Mouse (Mus musculus) neural tube, embryonic 14.5 days (tissue): ENCODE measurements at regions not wholly inside any gene's neighbourhood (a gene's known extent, or its start where the extent isn't known, plus 50 kb on each side); places are given as distances from the start of the nearest gene placed in this dataset.

ENCODE experiments used
- ATAC-seq: fragments of 200-750 bp; cut with Nextera tagmentation; 2 replicates; pipeline ENCODE4 v1.8.0; 2017; ENCODE audit warnings: low read depth, mild to moderate bottlenecking, moderate TSS enrichment, moderate library complexity
- H3K27ac ChIP-seq: fragments of 300-500 bp; sonication (generic); 2 replicates; pipeline ENCODE4 v1.5.1; 2014; ENCODE audit warnings: low read depth, mild to moderate bottlenecking, control low read depth, low read length, moderate library complexity, mixed read lengths
- H3K27me3 ChIP-seq: fragments of 300-500 bp; sonication (generic); 2 replicates; pipeline ENCODE4 v1.6.1; 2014; ENCODE audit warnings: low read length; ENCODE audit not compliant: control insufficient read depth, insufficient read depth
- H3K36me3 ChIP-seq: fragments of 300-500 bp; sonication (generic); 2 replicates; pipeline ENCODE4 v1.6.1; 2014; ENCODE audit warnings: low read length, mixed read lengths; ENCODE audit not compliant: control insufficient read depth, insufficient read depth
- H3K4me1 ChIP-seq: fragments of 300-500 bp; sonication (generic); 2 replicates; pipeline ENCODE4 v1.6.1; 2014; ENCODE audit warnings: low read length; ENCODE audit not compliant: control insufficient read depth, insufficient read depth
- H3K4me2 ChIP-seq: fragments of 300-500 bp; sonication (generic); 2 replicates; pipeline ENCODE4 v1.6.1; 2014; ENCODE audit warnings: mild to moderate bottlenecking, low read depth, low read length, control low read depth
- H3K4me3 ChIP-seq: fragments of 300-500 bp; sonication (generic); 2 replicates; pipeline ENCODE4 v1.5.1; 2014; ENCODE audit warnings: low read depth, low read length, control low read depth, mixed read lengths
- H3K9ac ChIP-seq: fragments of 300-500 bp; sonication (generic); replicated peaks from 2 replicates; pipeline ENCODE4 v1.6.1; 2014; ENCODE audit warnings: low read depth, mild to moderate bottlenecking, control low read depth, low read length, mixed read lengths
- H3K9me3 ChIP-seq: fragments of 300-500 bp; sonication (generic); 2 replicates; pipeline ENCODE4 v1.6.1; 2016; ENCODE audit warnings: low read length; ENCODE audit not compliant: control insufficient read depth
- WGBS: fragments of 180-500 bp; shearing (Covaris S2); extraction: QIAGEN DNeasy Blood & Tissue Kit; methylation state at CpG from one replicate; pipeline ENCODE4 v1.1.7; 2014; 5-methylcytosine and 5-hydroxymethylcytosine counted together

DNA sequence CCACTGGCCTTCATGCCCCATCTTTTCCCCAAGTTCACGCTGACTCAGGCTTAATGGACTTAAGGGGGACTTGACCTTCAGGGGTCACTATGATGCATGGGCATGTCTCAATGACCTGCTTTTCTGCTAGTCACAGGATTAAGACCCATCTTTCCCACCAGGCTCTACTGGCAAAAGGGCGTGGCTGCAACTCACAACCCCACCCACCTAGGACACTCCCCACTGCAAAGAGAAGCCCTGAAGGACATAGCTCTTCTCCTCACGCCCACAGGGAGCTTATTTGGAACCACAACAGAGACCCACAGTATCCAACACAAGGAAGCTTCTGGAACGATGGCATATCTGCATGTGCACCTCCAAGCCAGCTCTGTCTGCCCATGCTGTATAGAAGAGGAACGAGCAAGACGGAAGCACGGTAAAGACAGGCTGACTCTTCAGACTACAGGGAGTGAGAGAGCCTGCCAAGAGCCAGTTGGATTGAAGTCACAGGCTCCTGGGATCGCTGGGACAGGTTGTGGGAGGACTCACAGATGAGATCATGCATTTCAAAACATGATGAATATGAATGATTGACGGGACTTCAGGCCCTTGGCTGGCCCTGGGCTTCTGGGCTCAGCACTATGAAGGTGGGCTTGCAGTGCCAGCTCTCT, 107.3 kb upstream of the Sfswap start:
- H3K36me3 ChIP-seq, result no peaks in the 10 kb centered on the region
- no peaks in the 10 kb centered on the region for H3K27me3 ChIP-seq
- no peak overlapping the region for H3K4me2 ChIP-seq
- no peak for ATAC-seq
- H3K9ac ChIP-seq, result no peak overlapping the region
- no peaks in the 10 kb centered on the region for H3K9me3 ChIP-seq
- 82% methylated on average over 9 of the region's 9 CpGs for WGBS
- no peaks in the 10 kb centered on the region for H3K4me1 ChIP-seq
- H3K4me3 ChIP-seq, result no peak overlapping the region
- H3K27ac ChIP-seq, result no peak overlapping the region

DNA sequence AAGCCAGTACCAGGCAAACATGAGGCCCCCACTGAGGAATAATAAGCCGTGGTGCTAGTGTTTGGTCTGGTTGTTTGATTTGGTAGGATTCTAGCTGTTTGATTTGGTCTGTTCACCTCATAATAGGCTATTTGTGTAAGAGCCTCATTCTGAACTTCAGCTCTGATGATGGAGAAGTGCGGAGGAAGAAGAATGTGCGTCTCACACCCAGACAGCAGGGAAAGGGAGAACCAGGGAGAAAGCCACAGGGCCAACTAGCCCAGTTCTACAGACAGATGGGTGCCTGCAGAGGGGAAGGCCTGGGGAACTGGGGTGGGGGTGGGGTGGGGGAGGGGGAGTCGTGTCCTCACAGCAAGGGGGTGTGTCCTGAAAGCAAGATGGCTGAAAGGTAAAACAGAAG, 106.6 kb upstream of the Sfswap start:
- H3K9me3 ChIP-seq, result no peaks in the 10 kb centered on the region
- no peak overlapping the region for H3K4me2 ChIP-seq
- ATAC-seq, result no peak
- no peaks in the 10 kb centered on the region for H3K27me3 ChIP-seq
- no peak overlapping the region for H3K27ac ChIP-seq
- H3K4me1 ChIP-seq, result no peaks in the 10 kb centered on the region
- no peak overlapping the region for H3K4me3 ChIP-seq
- WGBS, result 84% methylated on average over 3 of the region's 4 CpGs
- H3K36me3 ChIP-seq, result no peaks in the 10 kb centered on the region
- H3K9ac ChIP-seq, result no peak overlapping the region

DNA sequence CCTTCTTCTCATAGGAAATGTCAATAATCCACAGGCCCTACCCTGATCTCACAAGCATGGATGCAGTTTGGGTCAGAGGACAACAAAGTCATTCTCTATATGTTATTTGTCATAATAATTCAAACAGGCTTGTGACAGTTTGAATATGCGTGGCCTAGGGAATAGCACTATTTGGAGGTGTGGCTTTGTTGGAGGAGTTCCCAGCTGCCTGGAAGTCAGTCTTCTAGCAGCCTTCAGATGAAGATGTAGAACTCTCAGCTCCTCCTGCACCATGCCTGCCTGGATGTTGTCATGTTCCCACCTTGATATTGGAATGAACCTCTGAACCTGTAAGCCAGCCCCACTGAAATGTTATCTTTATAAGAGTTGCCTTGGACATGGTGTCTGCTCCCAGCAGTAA, 103.7 kb upstream of the Sfswap start:
- Histone ChIP-seq H3K9ac (no peak overlapping the region), H3K4me1 (no peaks in the 10 kb centered on the region), H3K9me3 (no peaks in the 10 kb centered on the region), H3K27ac (no peak overlapping the region), H3K4me3 (no peak overlapping the region), H3K36me3 (no peaks in the 10 kb centered on the region), H3K4me2 (no peak overlapping the region), H3K27me3 (no peaks in the 10 kb centered on the region)
- ATAC-seq, result no peak
- 86% methylated on average over 1 of the region's 1 CpGs for WGBS

DNA sequence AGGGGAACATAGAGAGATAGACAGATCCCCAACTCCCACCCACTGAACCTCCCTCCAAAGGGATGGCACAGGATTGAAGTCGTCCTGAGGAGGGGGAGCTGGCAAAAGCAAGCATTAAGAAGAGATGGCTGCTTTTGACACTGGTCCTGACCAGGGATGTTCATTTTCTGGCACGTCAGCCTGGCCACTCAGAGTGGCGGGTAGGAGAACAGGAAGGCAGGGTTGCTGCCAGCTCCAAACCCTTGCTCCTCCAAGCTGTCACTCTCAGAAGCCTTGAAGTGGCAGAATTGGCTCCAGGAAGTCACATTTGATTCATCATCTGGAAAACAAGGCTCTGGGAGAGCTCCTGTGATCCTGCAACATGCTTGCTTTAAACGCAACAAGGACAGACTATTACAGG, 94.8 kb upstream of the Sfswap start:
- H3K9me3 ChIP-seq, result no peaks in the 10 kb centered on the region
- no peaks in the 10 kb centered on the region for H3K27me3 ChIP-seq
- no peak for ATAC-seq
- H3K4me2 ChIP-seq, result no peak overlapping the region
- H3K4me3 ChIP-seq, result no peak overlapping the region
- H3K36me3 ChIP-seq, result no peaks in the 10 kb centered on the region
- H3K9ac ChIP-seq, result no peak overlapping the region
- 64% methylated on average over 4 of the region's 4 CpGs for WGBS
- no peaks in the 10 kb centered on the region for H3K4me1 ChIP-seq
- H3K27ac ChIP-seq, result no peak overlapping the region

DNA sequence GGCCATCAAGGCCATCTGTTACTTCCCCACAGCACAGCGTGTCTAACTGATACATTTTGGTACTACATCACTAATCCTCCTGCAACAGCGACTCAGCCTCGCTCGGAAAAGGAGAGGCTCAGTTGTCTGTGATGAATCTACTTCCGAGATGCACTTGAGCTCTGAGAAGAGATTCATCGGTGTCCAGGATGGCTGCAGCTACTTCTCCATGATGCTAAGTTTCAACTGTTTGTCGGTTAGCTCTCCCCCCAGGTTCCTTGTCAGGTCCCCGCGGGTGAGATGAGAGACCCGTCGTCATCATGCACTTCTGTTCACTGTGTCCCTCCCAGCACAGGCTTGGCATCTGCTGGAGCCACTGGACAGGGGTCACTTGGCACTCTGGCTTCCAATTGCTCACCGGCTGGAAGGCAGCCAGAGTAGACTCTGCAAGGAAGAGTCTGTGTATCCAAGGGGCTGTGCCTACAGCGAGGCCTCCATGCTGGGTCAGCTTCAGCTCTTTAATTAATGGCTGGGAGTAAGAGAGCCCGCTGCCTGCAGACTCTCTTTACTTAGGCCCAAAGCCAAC, 91.5 kb upstream of the Sfswap start:
- no peak overlapping the region for H3K9ac ChIP-seq
- no peaks in the 10 kb centered on the region for H3K4me1 ChIP-seq
- WGBS, result 65% methylated on average over 14 of the region's 14 CpGs
- H3K27me3 ChIP-seq, result no peaks in the 10 kb centered on the region
- no peak for ATAC-seq
- H3K4me2 ChIP-seq, result no peak overlapping the region
- H3K36me3 ChIP-seq, result no peaks in the 10 kb centered on the region
- no peaks in the 10 kb centered on the region for H3K9me3 ChIP-seq
- no peak overlapping the region for H3K27ac ChIP-seq
- H3K4me3 ChIP-seq, result no peak overlapping the region

DNA sequence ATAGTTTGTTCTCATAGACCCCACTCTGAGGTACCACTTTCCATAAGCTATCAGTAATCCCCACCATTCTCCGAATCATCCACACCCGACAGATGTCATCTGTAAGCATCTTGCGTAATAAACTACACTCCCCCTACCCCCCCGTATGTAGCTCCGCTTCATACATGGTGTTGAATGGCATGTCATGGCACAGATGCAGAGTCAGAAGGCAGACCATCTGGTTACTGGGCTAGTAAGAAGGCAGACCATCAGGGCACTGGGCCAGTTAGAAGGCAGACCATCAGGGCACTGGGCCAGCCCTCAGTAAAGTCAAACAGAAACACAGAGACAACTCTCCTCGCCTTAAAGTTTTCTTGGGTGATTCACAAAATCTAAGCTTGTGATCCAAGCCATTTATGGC, 88.9 kb upstream of the Sfswap start:
- Histone ChIP-seq H3K36me3 (no peaks in the 10 kb centered on the region), H3K4me3 (no peak overlapping the region), H3K4me1 (no peaks in the 10 kb centered on the region), H3K4me2 (no peak overlapping the region), H3K9ac (no peak overlapping the region), H3K27me3 (no peaks in the 10 kb centered on the region), H3K27ac (no peak overlapping the region), H3K9me3 (no peaks in the 10 kb centered on the region)
- ATAC-seq, result no peak
- 93% methylated on average over 6 of the region's 6 CpGs for WGBS

DNA sequence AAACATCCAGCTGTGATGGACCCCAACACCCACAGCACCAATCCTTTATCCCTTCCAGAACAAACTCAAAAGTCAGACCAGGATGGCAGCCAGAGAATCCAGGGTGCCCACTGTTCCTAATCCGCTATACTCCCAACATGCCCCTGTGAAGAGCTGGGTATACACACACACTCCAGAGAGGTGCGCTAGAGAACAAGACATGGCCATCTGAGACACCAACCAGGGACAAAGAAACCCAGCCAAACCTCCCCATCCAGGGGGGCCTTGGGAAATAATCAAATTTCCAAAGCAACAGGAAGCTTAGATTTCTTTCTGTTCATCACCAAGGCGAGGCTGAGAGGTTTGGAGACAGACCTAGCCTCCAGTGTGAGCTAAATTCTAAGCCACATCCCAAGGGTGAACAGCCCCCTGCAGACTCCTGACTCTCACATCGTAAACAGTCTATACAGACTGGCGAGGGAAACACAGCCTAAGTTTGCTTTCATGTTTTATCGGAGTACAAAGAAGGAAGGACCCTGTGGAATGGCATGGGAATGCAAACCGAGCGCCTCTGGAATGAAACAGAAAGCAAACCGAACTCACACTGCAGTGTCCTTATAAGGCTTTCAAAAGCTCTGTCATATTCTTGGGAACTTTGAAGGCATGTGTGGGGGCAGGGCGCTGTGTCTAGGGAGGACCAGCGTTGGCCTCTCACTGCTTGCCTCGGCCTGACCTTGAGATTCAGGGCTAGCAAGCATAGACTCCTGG, 85.9 kb upstream of the Sfswap start:
- H3K4me3 ChIP-seq, result no peak overlapping the region
- 42% methylated on average over 12 of the region's 12 CpGs for WGBS
- peak overlapping the region; percentile 6; the same call in 1 of the 2 replicates for H3K4me2 ChIP-seq
- H3K9me3 ChIP-seq, result no peaks in the 10 kb centered on the region
- ATAC-seq, result no peak
- no peak overlapping the region for H3K9ac ChIP-seq
- no peak overlapping the region for H3K27ac ChIP-seq
- no peaks in the 10 kb centered on the region for H3K27me3 ChIP-seq
- H3K4me1 ChIP-seq, result no peaks in the 10 kb centered on the region
- no peaks in the 10 kb centered on the region for H3K36me3 ChIP-seq

DNA sequence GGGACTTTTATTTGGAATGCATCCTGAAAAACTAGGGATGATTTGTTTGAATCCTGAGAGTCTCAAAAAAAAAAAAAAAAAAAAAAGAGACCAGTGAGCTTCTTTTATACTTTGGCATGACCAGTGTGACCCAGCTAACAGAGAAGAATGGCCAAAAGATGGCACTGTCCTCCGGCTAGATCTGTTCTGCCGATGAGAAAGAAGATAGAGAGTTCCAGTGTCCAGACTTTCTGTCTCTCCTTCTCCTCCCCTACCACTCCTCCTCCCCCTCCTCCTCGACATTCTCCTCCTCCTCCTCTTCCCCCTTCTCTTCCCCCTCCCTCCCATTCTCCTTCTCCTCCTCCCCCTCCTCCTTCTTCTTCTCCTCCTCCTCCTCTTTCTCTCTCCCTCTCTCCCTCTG, 84.6 kb upstream of the Sfswap start:
- 18% methylated on average over 3 of the region's 3 CpGs for WGBS

DNA sequence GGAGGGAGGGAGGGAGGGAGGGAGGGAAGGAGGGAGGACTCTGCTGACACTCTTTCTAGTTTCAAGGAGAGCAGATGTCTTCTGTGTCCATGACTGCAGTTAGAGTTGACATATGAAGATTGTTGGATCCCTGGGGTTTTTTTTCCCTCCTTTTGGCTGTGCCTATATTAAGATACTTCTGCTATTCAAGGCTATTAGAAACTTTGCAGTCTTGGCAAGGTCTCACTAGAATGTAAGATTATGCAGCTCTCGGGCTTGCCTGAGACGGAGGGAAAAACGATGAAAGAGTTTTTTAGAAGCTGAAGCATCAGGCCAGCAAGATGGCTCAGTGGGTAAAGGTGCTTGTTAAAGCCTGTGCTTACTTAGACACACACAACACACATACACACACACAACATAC, 83.5 kb upstream of the Sfswap start:
- no peak overlapping the region for H3K27ac ChIP-seq
- no peaks in the 10 kb centered on the region for H3K36me3 ChIP-seq
- WGBS, result 89% methylated on average over 3 of the region's 3 CpGs
- no peaks in the 10 kb centered on the region for H3K9me3 ChIP-seq
- ATAC-seq, result no peak
- H3K4me1 ChIP-seq, result no peaks in the 10 kb centered on the region
- H3K9ac ChIP-seq, result no peak overlapping the region
- no peak overlapping the region for H3K4me2 ChIP-seq
- H3K4me3 ChIP-seq, result no peak overlapping the region
- H3K27me3 ChIP-seq, result no peaks in the 10 kb centered on the region

More for the DNA sequence above, 84.6 kb upstream of the Sfswap start:
- H3K27me3 ChIP-seq, result no peaks in the 10 kb centered on the region
- ATAC-seq, result no peak
- H3K4me2 ChIP-seq, result no peak overlapping the region
- H3K4me3 ChIP-seq, result no peak overlapping the region
- no peaks in the 10 kb centered on the region for H3K4me1 ChIP-seq
- H3K27ac ChIP-seq, result no peak overlapping the region
- H3K36me3 ChIP-seq, result no peaks in the 10 kb centered on the region
- no peaks in the 10 kb centered on the region for H3K9me3 ChIP-seq
- H3K9ac ChIP-seq, result no peak overlapping the region
